Mouse (Mus musculus): ENCODE data around the gene Slc35b1.

GRCm38 (mm10) chr11:95409450-95410112 is 25.1 kb downstream of the Slc35b1 start:
- TF ChIP-seq CTCF (IDR thresholded peaks at IDR 0.05; ENCODE audit: low read depth) (no peak), EP300 (IDR thresholded peaks at IDR 0.05; ENCODE audit: low read depth) (no peak)
